Mouse (Mus musculus) ES-Bruce4 (cell line): ENCODE results near the gene Gnl3. TPM values are rescaled to one million over a fixed set of nuclear protein-coding genes. Genes with fewer than 3 reads are reported as not detected.

ENCODE experiments used
- H3K27ac ChIP-seq: 2 replicates; pipeline ENCODE4 v1.5.1; 2012; ENCODE audit warnings: low read length, inconsistent platforms; ENCODE audit not compliant: insufficient read depth
- H3K27me3 ChIP-seq: 2 replicates; pipeline ENCODE4 v1.6.1; 2012; ENCODE audit warnings: mild to moderate bottlenecking, low read length, inconsistent platforms; ENCODE audit not compliant: control insufficient read depth, poor library complexity, insufficient read depth, severe bottlenecking
- H3K36me3 ChIP-seq: 2 replicates; pipeline ENCODE4 v1.6.1; 2012; ENCODE audit warnings: inconsistent platforms, mild to moderate bottlenecking, low read length, moderate library complexity; ENCODE audit not compliant: control insufficient read depth, poor library complexity, insufficient read depth, severe bottlenecking
- H3K4me1 ChIP-seq: one replicate; pipeline ENCODE4 v1.8.1; 2011; ENCODE audit warnings: low read length; ENCODE audit not compliant: control insufficient read depth, insufficient read depth
- H3K4me3 ChIP-seq: 2 replicates; pipeline ENCODE4 v1.5.1; 2011; ENCODE audit warnings: low read depth, mild to moderate bottlenecking, low read length
- H3K9ac ChIP-seq: 2 replicates; pipeline ENCODE4 v1.6.1; 2012; ENCODE audit warnings: low read depth, mild to moderate bottlenecking, inconsistent platforms; ENCODE audit not compliant: poor library complexity, severe bottlenecking
- H3K9me3 ChIP-seq: replicated peaks from 2 replicates; pipeline ENCODE4 v1.6.1; 2012; ENCODE audit warnings: mild to moderate bottlenecking, low read length, inconsistent platforms; ENCODE audit not compliant: control insufficient read depth, poor library complexity, insufficient read depth, severe bottlenecking
- CTCF ChIP-seq: IDR thresholded peaks from one replicate; pipeline ENCODE4 v1.8.1; 2011; ENCODE audit warnings: low read depth, low read length
- EP300 ChIP-seq: IDR thresholded peaks from 2 replicates; pipeline ENCODE4 v1.6.1; 2011; ENCODE audit warnings: low read depth, low read length; ENCODE audit not compliant: insufficient read depth
- POLR2A ChIP-seq: IDR thresholded peaks from one replicate; pipeline ENCODE4 v1.8.1; 2011; ENCODE audit warnings: low read length; ENCODE audit not compliant: insufficient read depth
- polyA plus RNA-seq: library from polyadenylated mRNA; stranded (reverse); fragments of >200 nt; gene quantifications from 2 replicates; pipeline ENCODE4 v1.2.4, GENCODE M21; 2011; ENCODE audit warnings: low read depth; ENCODE audit not compliant: missing spikeins, insufficient read depth, insufficient read length

The Gnl3 gene
- polyA plus RNA-seq = 380 and 391 TPM in 2 replicates

- Histone ChIP-seq H3K27me3 (no peaks in the 10 kb centered on the region), H3K4me1 (peaks cover 1% of the 10 kb centered on the region), H3K36me3 (peaks cover 49% of the 10 kb centered on the region), H3K4me3 (peak within 1 kb of the TSS; percentile 98), H3K9me3 (no peaks in the 10 kb centered on the region; the same call in 1 of the 2 replicates), H3K27ac (peak within 1 kb of the TSS; percentile 77), H3K9ac (peak within 1 kb of the TSS; percentile 98)
- TF ChIP-seq POLR2A = peak; percentile 95
- peak; percentile 56; the same call in 1 of the 2 replicates for TF ChIP-seq EP300
- TF ChIP-seq CTCF = no peak
These were observed at the start of gene Gnl3, which contains the start of gene Pbrm1 for GRCm38 (mm10) chr14:31018860-31019291. Gene Gnl3, minus strand, starts transcription at chr14:31019152. Gene Pbrm1, plus strand, starts transcription at chr14:31019138.

GRCm38 (mm10) chr14:31062277-31062676 is 43.3 kb upstream of the Gnl3 start:
- Histone ChIP-seq H3K36me3 (peaks cover 22% of the 10 kb centered on the region), H3K9ac (no peak overlapping the region), H3K27ac (no peak overlapping the region), H3K27me3 (no peaks in the 10 kb centered on the region), H3K9me3 (no peaks in the 10 kb centered on the region), H3K4me3 (no peak overlapping the region), H3K4me1 (no peaks in the 10 kb centered on the region)
- no peak for TF ChIP-seq EP300
- peak; percentile 7 for TF ChIP-seq CTCF

DNA sequence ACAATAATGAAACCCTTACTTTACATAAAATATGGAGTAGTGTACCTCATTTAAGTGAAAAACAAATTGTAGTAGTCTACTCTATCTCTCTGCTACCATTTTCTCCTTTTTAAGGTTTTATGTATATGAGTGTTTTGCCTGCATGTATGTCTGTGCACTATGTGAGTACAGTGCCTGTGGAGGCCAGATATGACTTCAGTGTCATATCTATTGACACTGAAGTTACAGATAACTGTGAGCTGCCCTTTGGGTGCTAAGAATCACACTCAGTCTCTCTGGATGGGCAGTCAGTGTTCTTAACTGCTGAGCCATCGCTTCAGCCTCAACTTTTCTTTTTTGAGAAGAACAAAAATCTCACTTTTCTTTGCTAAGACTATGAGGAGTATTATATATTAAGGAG is 26.9 kb upstream of the Gnl3 start:
- no peak overlapping the region for H3K27ac ChIP-seq
- H3K9ac ChIP-seq = no peak overlapping the region
- peaks cover 33% of the 10 kb centered on the region for H3K36me3 ChIP-seq
- H3K9me3 ChIP-seq = no peaks in the 10 kb centered on the region
- no peaks in the 10 kb centered on the region for H3K27me3 ChIP-seq
- H3K4me3 ChIP-seq = no peak overlapping the region
- no peaks in the 10 kb centered on the region for H3K4me1 ChIP-seq
- TF ChIP-seq POLR2A = no peak
- TF ChIP-seq CTCF = no peak
- no peak for TF ChIP-seq EP300

- Histone ChIP-seq H3K27me3 (no peaks in the 10 kb centered on the region), H3K9me3 (no peaks in the 10 kb centered on the region), H3K9ac (no peak overlapping the region), H3K4me1 (no peaks in the 10 kb centered on the region), H3K27ac (no peak overlapping the region), H3K36me3 (peaks cover 29% of the 10 kb centered on the region), H3K4me3 (no peak overlapping the region)
- TF ChIP-seq POLR2A (no peak), EP300 (no peak)
These were observed 26.3 kb upstream of the Gnl3 start for GRCm38 (mm10) chr14:31045296-31045695.

DNA sequence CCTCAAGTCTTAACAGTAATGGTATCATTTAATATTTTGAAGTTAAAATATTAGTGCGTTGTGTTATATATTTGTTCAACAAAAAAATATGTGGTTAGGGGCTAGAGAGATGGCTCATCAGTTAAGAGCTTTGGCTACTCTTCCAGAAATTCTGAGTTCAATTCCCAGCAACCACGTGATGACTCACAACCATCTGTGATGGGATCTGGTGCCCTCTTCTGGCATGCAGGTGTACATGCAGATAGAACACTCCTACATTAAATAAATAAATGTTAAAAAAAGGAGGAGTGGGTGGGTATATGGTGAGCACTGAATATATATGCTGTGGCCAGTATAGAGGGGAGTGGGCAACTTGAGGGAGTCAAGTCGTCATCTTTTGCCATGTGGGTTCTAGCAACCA is 6.8 kb upstream of the Gnl3 start:
- Histone ChIP-seq H3K9ac (no peak overlapping the region), H3K27me3 (no peaks in the 10 kb centered on the region), H3K9me3 (no peaks in the 10 kb centered on the region), H3K4me1 (no peaks in the 10 kb centered on the region), H3K36me3 (peaks cover 44% of the 10 kb centered on the region), H3K27ac (no peak overlapping the region), H3K4me3 (no peak overlapping the region)
- no peak for TF ChIP-seq CTCF
- TF ChIP-seq EP300 = no peak
- TF ChIP-seq POLR2A = no peak

DNA sequence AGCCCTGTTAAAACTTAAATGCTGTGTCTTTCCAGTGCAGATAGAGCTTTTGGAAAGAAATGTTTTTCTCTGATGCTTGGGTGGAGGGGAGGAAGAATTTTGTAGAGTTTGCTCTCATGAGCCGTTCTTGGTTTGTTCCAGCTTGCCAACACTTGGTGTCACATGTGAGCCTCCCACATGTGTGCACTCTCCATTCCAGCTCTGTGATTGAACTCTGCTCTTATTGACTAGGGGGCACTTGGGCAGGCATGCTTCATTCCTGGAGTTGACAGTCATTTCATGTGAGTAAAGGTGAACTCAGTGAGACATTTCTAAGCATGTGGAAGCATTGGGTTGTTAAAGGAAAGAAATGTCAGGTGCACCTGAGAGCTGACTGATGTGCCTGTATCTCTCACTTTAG is 3.6 kb upstream of the Gnl3 start:
- H3K27me3 ChIP-seq = no peaks in the 10 kb centered on the region
- no peaks in the 10 kb centered on the region for H3K4me1 ChIP-seq
- H3K9ac ChIP-seq = no peak overlapping the region
- H3K36me3 ChIP-seq = peaks cover 33% of the 10 kb centered on the region
- no peaks in the 10 kb centered on the region for H3K9me3 ChIP-seq
- no peak overlapping the region for H3K4me3 ChIP-seq
- TF ChIP-seq POLR2A (no peak), CTCF (no peak), EP300 (no peak)
- H3K27ac ChIP-seq = no peak overlapping the region
